Mouse (Mus musculus) ES-E14 (cell line): Measurements from ENCODE around the gene Dlgap4.

Experiments used
- CHD2 ChIP-seq: IDR thresholded peaks from 2 replicates; pipeline ENCODE4 v1.6.1; 2014; ENCODE audit warnings: mild to moderate bottlenecking, low read depth, low read length, inconsistent platforms
- HCFC1 ChIP-seq: IDR thresholded peaks from 2 replicates; pipeline ENCODE4 v1.6.1; 2012; ENCODE audit warnings: low read length, inconsistent platforms, borderline replicate concordance; ENCODE audit not compliant: insufficient read depth
- MAFK ChIP-seq: IDR thresholded peaks from 2 replicates; pipeline ENCODE4 v1.6.1; 2014; ENCODE audit warnings: mild to moderate bottlenecking, low read depth, low read length, inconsistent platforms; ENCODE audit not compliant: insufficient read depth
- ZC3H11A ChIP-seq: IDR thresholded peaks from 2 replicates; pipeline ENCODE4 v1.6.1; 2012; ENCODE audit warnings: low read depth, mild to moderate bottlenecking, inconsistent platforms, low read length, borderline replicate concordance
- ZNF384 ChIP-seq: IDR thresholded peaks from 2 replicates; pipeline ENCODE4 v1.6.1; 2012; ENCODE audit warnings: low read depth, low read length, inconsistent platforms

- TF ChIP-seq ZNF384 = no peak
- no peak for TF ChIP-seq ZC3H11A
- TF ChIP-seq MAFK = no peak
- TF ChIP-seq HCFC1 = no peak
- TF ChIP-seq CHD2 = no peak
Measured at GRCm38 (mm10) chr2:156719549-156720312, 106.2 kb downstream of the Dlgap4 start.
